Mouse (Mus musculus) testis, adult 2 months (tissue): Measurements from ENCODE around the gene Actrt2. TPM values are rescaled to one million over a fixed set of nuclear protein-coding genes. Genes with fewer than 3 reads are reported as not detected.

Source experiments
- H3K27ac ChIP-seq: fragments of 200-500 bp; 2 replicates; pipeline ENCODE4 v1.5.1; 2012; ENCODE audit warnings: low read depth, low read length; ENCODE audit not compliant: control insufficient read depth, insufficient read depth
- H3K27me3 ChIP-seq: fragments of 200-500 bp; 2 replicates; pipeline ENCODE4 v1.6.1; 2012; ENCODE audit warnings: mild to moderate bottlenecking, low read length, moderate library complexity; ENCODE audit not compliant: control insufficient read depth, insufficient read depth
- H3K36me3 ChIP-seq: fragments of 200-500 bp; 2 replicates; pipeline ENCODE4 v1.6.1; 2012; ENCODE audit warnings: mild to moderate bottlenecking, low read length; ENCODE audit not compliant: control insufficient read depth, insufficient read depth
- H3K4me1 ChIP-seq: fragments of 200-500 bp; 2 replicates; pipeline ENCODE4 v1.6.1; 2012; ENCODE audit warnings: low read length; ENCODE audit not compliant: control insufficient read depth, insufficient read depth
- H3K4me3 ChIP-seq: fragments of 200-500 bp; 2 replicates; pipeline ENCODE4 v1.5.1; 2012; ENCODE audit warnings: low read depth, mild to moderate bottlenecking, low read length, moderate library complexity, mixed read lengths; ENCODE audit not compliant: control insufficient read depth
- CTCF ChIP-seq: fragments of 200-500 bp; IDR thresholded peaks from 2 replicates; pipeline ENCODE4 v1.5.1; 2012; ENCODE audit warnings: low read depth, mild to moderate bottlenecking, inconsistent platforms, low read length, moderate library complexity; ENCODE audit not compliant: control insufficient read depth, insufficient read depth, insufficient replicate concordance
- POLR2A ChIP-seq: fragments of 200-500 bp; IDR thresholded peaks from 2 replicates; pipeline ENCODE4 v1.6.1; 2012; ENCODE audit warnings: low read depth, mild to moderate bottlenecking, inconsistent platforms, low read length, moderate library complexity; ENCODE audit not compliant: control insufficient read depth
- polyA plus RNA-seq: library from polyadenylated mRNA; depleted of rRNA; stranded (reverse); fragments of >200 nt; gene quantifications from 2 replicates; pipeline ENCODE4 v1.2.3, GENCODE M21; 2012

Actrt2 gene
- polyA plus RNA-seq, 1 experiment = 646 TPM

DNA sequence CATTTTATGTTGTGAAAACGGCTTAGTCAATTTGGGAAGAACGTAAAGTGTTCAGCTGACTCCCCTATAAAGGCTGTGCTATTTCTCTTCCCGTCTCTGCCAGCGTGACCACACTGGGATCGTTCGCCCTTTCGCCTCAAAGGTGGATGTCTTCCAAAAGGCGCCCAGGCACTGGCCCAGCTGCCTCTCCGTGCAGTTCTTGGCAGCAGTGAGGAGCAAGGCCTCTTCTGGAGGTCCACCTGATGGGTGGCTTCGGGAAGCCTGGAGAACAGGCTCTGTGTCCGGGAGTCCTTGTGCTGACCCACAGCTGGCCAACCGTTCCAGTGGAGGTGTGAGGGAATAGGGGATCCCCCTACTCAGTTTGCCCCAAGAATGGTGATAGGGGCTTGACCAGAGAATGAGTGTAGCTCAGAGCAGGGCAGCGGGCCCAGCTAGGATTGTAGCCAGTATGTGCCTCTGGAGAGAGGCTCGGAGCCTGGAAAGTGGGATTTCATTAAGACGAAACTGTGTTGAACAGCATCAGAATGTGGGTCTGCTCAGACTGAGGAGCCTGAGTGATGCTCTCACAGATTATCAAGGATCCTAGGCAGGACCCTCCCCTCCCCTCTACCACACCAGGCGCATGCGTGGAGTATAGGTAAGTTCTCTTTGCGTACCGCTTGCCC lies 18.5 kb downstream of the Actrt2 start:
- Histone ChIP-seq H3K27me3 (no peaks in the 10 kb centered on the region), H3K27ac (no peak overlapping the region), H3K4me3 (no peak overlapping the region), H3K36me3 (no peaks in the 10 kb centered on the region), H3K4me1 (0 out of 2 replicates have a peak, but pooled peaks cover 2% of the 10 kb centered on the region)
- no peak for TF ChIP-seq CTCF

- no peak overlapping the region for H3K27ac ChIP-seq
- TF ChIP-seq CTCF = no peak
- TF ChIP-seq POLR2A = no peak
- no peak overlapping the region for H3K4me3 ChIP-seq
- H3K36me3 ChIP-seq = no peaks in the 10 kb centered on the region
- H3K27me3 ChIP-seq = peaks cover 8% of the 10 kb centered on the region; the same call in 1 of the 2 replicates
- peaks cover 11% of the 10 kb centered on the region for H3K4me1 ChIP-seq
Observed at GRCm38 (mm10) chr4:154642496-154642895, 25.2 kb downstream of the Actrt2 start.

GRCm38 (mm10) chr4:154641296-154642110 lies 26.2 kb downstream of the Actrt2 start:
- Histone ChIP-seq H3K4me3 (no peak overlapping the region), H3K27ac (no peak overlapping the region), H3K4me1 (peaks cover 16% of the 10 kb centered on the region), H3K27me3 (peaks cover 13% of the 10 kb centered on the region; the same call in 1 of the 2 replicates), H3K36me3 (no peaks in the 10 kb centered on the region)
- TF ChIP-seq CTCF (no peak), POLR2A (no peak)

DNA sequence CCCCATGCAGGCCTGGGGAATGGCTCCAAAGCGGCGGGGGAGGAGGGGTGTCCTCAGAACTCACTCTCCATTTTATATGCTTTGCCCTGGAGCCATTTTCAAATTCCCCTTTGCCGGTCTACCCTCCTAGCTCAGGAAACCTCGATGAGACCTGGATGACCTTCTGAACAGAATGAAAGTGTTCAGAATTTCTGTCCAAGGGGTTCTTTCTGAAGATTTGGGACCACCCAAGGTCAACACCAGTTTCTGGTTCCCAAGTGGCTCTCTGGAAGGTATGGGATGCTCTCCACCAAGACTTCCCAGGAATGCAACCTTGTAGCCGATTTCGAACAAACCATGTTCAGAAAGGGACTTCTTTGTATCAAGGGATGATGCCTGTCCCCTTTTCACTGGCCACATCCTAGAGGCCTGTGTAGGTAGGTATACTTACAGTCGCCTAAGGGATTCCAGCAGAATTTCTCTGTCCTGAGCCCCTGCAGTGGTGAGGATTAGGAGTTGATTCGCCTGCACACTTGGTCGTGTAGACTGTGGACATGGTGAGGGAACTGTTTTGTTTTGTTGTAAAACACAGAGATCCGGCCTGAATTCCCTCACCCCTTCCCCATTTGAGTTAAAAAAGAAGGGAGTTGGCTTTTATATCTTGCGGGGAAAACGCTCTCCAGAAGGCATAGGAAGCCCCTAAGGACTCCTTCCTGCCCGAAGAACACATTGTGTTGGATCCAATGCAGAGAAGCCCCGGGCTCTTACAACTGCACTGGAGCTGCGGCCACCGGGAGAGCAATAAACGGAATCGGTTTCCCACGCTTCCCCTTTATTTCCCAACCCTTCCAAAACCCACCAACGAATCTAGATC lies 27.0 kb downstream of the Actrt2 start:
- no peak overlapping the region for H3K4me3 ChIP-seq
- peaks cover 19% of the 10 kb centered on the region for H3K4me1 ChIP-seq
- TF ChIP-seq POLR2A = no peak

DNA sequence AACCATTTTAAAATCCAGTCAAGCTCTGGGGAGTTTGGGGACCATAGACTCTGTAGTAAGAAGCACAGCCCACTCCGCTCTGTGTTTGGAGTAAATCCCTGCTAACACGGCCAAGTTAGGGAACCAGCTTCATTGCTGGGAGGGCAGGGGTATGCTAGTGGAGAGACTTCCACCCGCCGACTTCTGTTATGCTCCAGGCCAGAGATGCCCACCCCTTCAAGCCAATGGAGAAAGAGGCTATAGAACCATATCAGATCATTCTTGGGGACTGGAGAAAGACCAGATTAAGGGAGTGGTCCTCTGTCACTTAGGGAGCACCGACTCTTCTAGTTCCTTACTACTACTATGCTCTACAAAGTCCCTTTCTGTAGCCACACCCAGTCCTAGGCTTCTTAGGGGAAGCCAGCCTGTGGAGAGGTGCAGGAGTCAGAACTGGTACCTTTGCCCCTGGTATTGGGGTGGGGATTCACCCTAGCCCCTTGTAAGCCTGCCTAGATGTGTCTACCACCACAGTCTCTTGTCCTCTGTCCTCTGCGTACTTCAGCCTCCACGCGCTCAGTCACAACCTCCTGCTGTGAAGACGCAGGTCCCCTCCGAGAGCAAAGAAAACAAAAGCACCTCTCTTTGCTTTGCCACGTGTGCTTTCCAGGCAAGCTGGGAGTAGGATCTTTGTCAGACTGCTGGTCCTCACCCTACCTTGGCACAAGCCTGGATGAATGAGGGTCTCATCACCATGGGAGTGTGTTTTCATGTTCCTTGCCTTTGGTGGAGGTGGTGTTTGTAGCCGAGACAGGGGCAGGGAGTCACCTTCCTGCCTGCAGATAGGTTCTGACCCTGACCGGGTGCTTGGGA lies 27.9 kb downstream of the Actrt2 start:
- Histone ChIP-seq H3K27ac (no peak overlapping the region), H3K36me3 (no peaks in the 10 kb centered on the region), H3K4me3 (no peak overlapping the region), H3K4me1 (peaks cover 27% of the 10 kb centered on the region), H3K27me3 (peaks cover 17% of the 10 kb centered on the region)
- TF ChIP-seq CTCF (no peak), POLR2A (no peak)

More for the DNA sequence above, 27.0 kb downstream of the Actrt2 start:
- H3K36me3 ChIP-seq = no peaks in the 10 kb centered on the region
- peaks cover 17% of the 10 kb centered on the region for H3K27me3 ChIP-seq
- no peak overlapping the region for H3K27ac ChIP-seq

DNA sequence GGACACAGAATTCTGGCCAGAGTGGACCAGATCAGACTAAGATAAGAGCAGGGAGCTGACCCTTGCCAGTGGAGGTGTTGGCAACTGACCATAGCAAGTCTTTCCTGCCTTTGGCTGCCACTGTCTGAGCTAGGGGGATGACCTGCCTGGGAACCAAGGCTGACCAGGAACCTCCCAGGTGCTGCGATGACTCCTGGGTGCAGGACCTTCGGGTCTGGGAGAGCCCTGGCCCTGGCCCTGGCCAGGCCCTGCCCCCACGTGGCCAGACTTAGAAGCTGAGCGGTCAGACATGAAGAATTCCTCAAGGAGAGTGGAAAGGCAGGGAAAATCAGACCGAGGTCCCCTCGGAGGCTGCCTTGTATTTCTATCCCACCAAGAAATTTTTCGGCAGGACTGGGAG lies 28.5 kb downstream of the Actrt2 start:
- Histone ChIP-seq H3K36me3 (no peaks in the 10 kb centered on the region), H3K27me3 (peaks cover 17% of the 10 kb centered on the region), H3K4me3 (no peak overlapping the region), H3K27ac (no peak overlapping the region), H3K4me1 (peaks cover 30% of the 10 kb centered on the region)
- no peak for TF ChIP-seq CTCF
- TF ChIP-seq POLR2A = no peak
